Mouse (Mus musculus) brain, embryonic 18.5 days (tissue): ENCODE data around the gene Aaas.

Experiments
- DNase-seq: peaks from one replicate; pipeline ENCODE4 v3.0.0-alpha.2; 2012; ENCODE audit warnings: low read depth, low spot score

Gene Aaas

DNA sequence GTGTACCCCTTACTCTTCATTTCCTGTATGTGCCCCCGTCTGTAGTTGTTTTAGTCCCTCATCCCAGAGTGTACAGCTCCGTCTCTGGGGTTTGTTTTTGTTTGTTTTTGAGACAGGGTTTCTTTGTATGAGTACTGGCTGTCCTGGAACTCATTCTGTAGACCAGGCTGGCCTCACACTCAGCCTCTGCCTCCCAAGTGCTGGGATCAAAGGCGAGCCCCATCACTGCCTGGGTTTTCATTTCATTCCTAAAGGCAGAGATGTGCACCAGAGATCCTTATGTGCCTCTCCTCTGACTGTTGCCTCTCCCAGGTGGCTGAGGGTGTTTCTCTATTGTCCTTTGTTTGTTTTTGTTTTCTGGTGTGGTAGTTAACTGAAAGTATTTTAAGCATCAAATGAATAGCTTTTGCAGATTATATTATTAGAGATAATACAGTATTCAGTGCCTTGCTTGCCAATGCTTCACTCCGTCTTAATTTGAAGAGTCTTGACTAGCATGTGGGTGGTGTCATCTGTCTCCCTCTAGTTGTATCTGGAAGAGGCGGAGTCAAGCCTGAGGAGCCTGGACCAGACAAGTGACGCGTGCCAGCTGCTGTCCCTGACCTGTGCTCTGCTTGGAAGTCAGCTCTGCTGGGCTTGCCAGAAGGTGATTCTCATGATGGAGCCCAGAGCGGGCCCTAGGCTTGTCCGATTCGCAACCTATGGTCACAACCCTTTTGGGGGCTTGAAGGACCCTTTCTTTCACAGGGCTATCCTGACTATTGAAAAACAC is 40.3 kb downstream of the Aaas start:
- DNase-seq: no peak

GRCm38 (mm10) chr15:102308717-102309116 is 41.9 kb downstream of the Aaas start:
- no peak for DNase-seq

GRCm38 (mm10) chr15:102302542-102302941 is 48.0 kb downstream of the Aaas start:
- DNase-seq: no peak

GRCm38 (mm10) chr15:102296368-102297006 is 54.1 kb downstream of the Aaas start:
- DNase-seq: no peak

- DNase-seq: peak; percentile 83
Observed at GRCm38 (mm10) chr15:102295633-102296367, 54.8 kb downstream of the Aaas start, which contains the start of gene Espl1. Gene Espl1 (plus strand): TSS chr15:102296266.
